Mouse (Mus musculus): ENCODE data around the gene Irs3. TPM values are rescaled to one million over a fixed set of nuclear protein-coding genes. Genes with fewer than 3 reads are reported as not detected.
A peak's percentile ranks its signal among the peaks of the same experiment; 100 is the strongest.

Irs3 gene
- polyA plus RNA-seq, 1 experiment = 0.04 TPM

DNA sequence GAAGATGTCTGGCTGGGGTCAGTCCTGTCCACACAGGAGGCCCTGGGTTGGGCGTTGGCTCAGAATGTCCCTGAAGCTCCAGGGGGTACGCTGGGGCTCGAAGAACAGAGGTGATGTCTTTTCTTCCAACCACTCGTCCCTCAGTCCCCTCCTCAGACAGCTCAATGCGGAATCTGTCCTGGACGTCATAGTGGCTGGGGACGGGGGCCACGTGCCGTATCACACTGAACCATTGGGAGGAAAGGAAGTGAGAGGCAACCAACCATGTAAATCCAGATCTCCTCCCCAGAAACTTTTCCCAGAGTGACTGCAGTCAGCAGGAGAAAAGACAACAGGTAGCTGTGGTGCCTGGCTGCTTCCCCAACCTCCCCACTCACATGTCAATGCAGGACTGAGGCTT lies 45.9 kb downstream of the Irs3 start:
- Histone ChIP-seq H3K79me2 (ENCODE audit: control insufficient read depth, insufficient read depth) (peaks cover 13% of the 10 kb centered on the region), H3K4me3 (peak overlapping the region; percentile 56), H3K27me3 (ENCODE audit: control insufficient read depth, insufficient read depth, insufficient read length) (no peaks in the 10 kb centered on the region), H3K36me3 (ENCODE audit: control insufficient read depth, insufficient read depth) (no peaks in the 10 kb centered on the region), H3K4me2 (ENCODE audit: low read depth) (peak overlapping the region; percentile 96), H3ac (ENCODE audit: control insufficient read depth, insufficient read length) (no peak overlapping the region)
- no peak for TF ChIP-seq REST (IDR thresholded peaks at IDR 0.05; ENCODE audit: insufficient read depth, insufficient read length)

DNA sequence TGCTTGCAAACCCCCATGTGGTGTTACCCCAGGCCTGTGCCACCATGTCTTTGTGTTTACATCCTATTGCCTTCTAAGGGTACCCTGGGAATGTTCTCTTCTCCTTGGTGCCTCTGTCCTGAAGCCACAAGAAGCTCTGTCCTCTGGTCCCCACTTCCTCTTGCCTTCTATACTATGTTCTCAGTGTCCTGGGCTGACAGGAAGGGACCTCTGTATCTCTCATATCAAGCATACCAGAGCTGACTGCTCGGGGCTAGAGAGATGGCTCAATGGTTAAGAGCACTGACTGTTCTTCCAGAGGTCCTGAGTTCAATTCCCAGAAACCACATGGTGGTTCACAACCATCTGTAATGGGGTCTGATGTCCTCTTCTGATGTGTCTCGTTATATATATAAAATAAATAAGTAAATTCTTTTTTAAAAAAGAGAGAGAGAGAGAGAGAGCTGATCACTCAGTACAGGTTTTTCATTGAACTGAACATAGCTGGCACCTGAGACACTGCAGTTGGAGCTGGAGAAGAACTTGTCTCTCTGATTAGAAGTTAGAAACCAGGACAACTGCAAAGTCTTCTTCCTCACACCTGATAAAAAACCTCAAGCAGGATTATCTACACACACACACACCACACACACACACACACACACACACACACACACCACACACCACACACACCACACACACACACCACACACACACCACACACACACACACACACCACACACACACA lies 47.3 kb downstream of the Irs3 start:
- no peak overlapping the region for H3K4me2 ChIP-seq (ENCODE audit: low read depth)
- H3K79me2 ChIP-seq (ENCODE audit: control insufficient read depth, insufficient read depth) = peaks cover 13% of the 10 kb centered on the region
- H3K4me3 ChIP-seq = no peak overlapping the region
- H3K27me3 ChIP-seq (ENCODE audit: control insufficient read depth, insufficient read depth, insufficient read length) = no peaks in the 10 kb centered on the region
- TF ChIP-seq MAX (IDR thresholded peaks at IDR 0.05; ENCODE audit: low read depth) = no peak
- no peak for TF ChIP-seq MYOD1 (IDR thresholded peaks at IDR 0.05; ENCODE audit: control insufficient read depth in 1 of 3, insufficient read length in 2 of 3, low read depth in 2 of 3)
- no peak for TF ChIP-seq E2F4 (IDR thresholded peaks at IDR 0.05; ENCODE audit: insufficient read depth)
- H3K36me3 ChIP-seq (ENCODE audit: control insufficient read depth, insufficient read depth) = no peaks in the 10 kb centered on the region
- H3ac ChIP-seq (ENCODE audit: control insufficient read depth, insufficient read length) = no peak overlapping the region

DNA sequence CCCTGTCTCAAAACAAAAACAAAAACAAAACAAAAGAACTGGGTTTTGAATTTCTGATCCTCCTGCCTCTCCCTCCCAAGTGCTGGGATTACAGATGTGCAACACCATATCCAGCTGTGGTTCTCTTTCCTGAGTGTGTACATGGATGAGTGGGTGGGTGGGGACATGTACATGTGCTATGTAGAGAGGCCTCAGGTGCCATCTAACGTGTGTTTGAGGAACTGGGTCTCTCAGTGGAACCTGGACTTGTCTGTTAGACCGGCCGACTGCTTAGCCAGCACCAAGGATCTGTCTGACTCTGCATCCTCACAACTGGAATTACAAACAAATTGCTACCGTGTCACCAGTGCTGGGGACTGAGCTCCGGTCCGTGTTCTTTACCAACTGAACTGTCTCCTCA lies 47.9 kb downstream of the Irs3 start:
- TF ChIP-seq SRF (IDR thresholded peaks at IDR 0.05; ENCODE audit: control insufficient read depth, insufficient read length, low read depth) (no peak), MAX (IDR thresholded peaks at IDR 0.05; ENCODE audit: low read depth) (no peak), POLR2A (IDR thresholded peaks at IDR 0.05; ENCODE audit: insufficient read length, low read depth) (no peak), TCF3 (IDR thresholded peaks at IDR 0.05; ENCODE audit: insufficient read length, low read depth) (no peak), USF1 (IDR thresholded peaks at IDR 0.05; ENCODE audit: low read depth) (no peak), MYOD1 (IDR thresholded peaks at IDR 0.05; ENCODE audit: control insufficient read depth in 1 of 3, insufficient read length in 2 of 3, low read depth in 2 of 3) (no peak), REST (IDR thresholded peaks at IDR 0.05; ENCODE audit: insufficient read depth, insufficient read length) (no peak), E2F4 (IDR thresholded peaks at IDR 0.05; ENCODE audit: insufficient read depth) (no peak), MYOG (IDR thresholded peaks at IDR 0.05; ENCODE audit: control insufficient read depth in 1 of 3, insufficient read depth in 1 of 3, insufficient read length in 2 of 3, low read depth in 2 of 3) (no peak), CEBPB (IDR thresholded peaks at IDR 0.05; ENCODE audit: insufficient read depth, poor library complexity, severe bottlenecking) (no peak), POLR2AphosphoS2 (IDR thresholded peaks at IDR 0.05; ENCODE audit: insufficient read length, low read depth) (no peak), TCF12 (IDR thresholded peaks at IDR 0.05; ENCODE audit: insufficient read depth, poor library complexity, severe bottlenecking) (no peak)

DNA sequence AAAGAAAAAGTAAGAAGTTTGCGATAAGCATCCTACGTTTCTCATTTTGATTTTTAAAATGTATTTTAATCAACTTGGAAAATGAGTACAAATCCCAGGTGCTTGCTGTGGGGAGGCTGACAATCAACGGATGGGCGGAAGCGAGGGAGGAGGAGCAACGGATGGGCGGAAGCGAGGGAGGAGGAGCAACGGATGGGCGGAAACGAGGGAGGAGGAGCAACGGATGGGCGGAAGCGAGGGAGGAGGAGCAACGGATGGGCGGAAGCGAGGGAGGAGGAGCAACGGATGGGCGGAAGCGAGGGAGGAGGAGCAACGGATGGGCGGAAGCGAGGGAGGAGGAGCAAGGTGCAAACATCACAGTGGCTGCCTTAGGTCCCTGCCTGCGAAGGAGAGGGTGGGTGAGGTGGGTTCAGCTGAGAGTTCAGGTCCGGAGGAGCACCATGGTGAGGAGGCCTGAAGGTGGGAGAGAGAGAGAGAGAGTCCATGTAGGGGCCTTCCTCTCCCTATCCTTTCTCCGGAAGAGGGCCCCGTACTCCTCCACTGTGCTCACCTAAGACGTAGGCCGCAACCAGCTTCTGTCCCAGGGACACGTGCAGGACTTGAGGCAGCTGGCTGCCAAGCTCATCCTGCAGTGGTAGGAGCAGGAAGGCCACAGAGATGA lies 48.8 kb downstream of the Irs3 start:
- Histone ChIP-seq H3ac (ENCODE audit: control insufficient read depth, insufficient read length) (no peak overlapping the region), H3K27me3 (ENCODE audit: control insufficient read depth, insufficient read depth, insufficient read length) (no peaks in the 10 kb centered on the region), H3K4me2 (ENCODE audit: low read depth) (no peak overlapping the region), H3K4me3 (no peak overlapping the region), H3K79me2 (ENCODE audit: control insufficient read depth, insufficient read depth) (no peaks in the 10 kb centered on the region), H3K36me3 (ENCODE audit: control insufficient read depth, insufficient read depth) (no peaks in the 10 kb centered on the region)
- no peak for TF ChIP-seq MYOD1 (IDR thresholded peaks at IDR 0.05; ENCODE audit: control insufficient read depth in 1 of 3, insufficient read length in 2 of 3, low read depth in 2 of 3)
- no peak for TF ChIP-seq USF1 (IDR thresholded peaks at IDR 0.05; ENCODE audit: low read depth)
- TF ChIP-seq TCF12 (IDR thresholded peaks at IDR 0.05; ENCODE audit: insufficient read depth, poor library complexity, severe bottlenecking) = no peak
- TF ChIP-seq MYOG (IDR thresholded peaks at IDR 0.05; ENCODE audit: control insufficient read depth in 1 of 3, insufficient read depth in 1 of 3, insufficient read length in 2 of 3, low read depth in 2 of 3) = no peak
- TF ChIP-seq SRF (IDR thresholded peaks at IDR 0.05; ENCODE audit: control insufficient read depth, insufficient read length, low read depth) = no peak
- TF ChIP-seq POLR2AphosphoS2 (IDR thresholded peaks at IDR 0.05; ENCODE audit: insufficient read length, low read depth) = no peak
- TF ChIP-seq MAX (IDR thresholded peaks at IDR 0.05; ENCODE audit: low read depth) = no peak
- no peak for TF ChIP-seq E2F4 (IDR thresholded peaks at IDR 0.05; ENCODE audit: insufficient read depth)
- TF ChIP-seq TCF3 (IDR thresholded peaks at IDR 0.05; ENCODE audit: insufficient read length, low read depth) = no peak

More for the DNA sequence above, 47.9 kb downstream of the Irs3 start:
- Histone ChIP-seq H3K79me2 (ENCODE audit: control insufficient read depth, insufficient read depth) (peaks cover 7% of the 10 kb centered on the region), H3K27me3 (ENCODE audit: control insufficient read depth, insufficient read depth, insufficient read length) (no peaks in the 10 kb centered on the region), H3ac (ENCODE audit: control insufficient read depth, insufficient read length) (no peak overlapping the region), H3K4me2 (ENCODE audit: low read depth) (no peak overlapping the region), H3K36me3 (ENCODE audit: control insufficient read depth, insufficient read depth) (no peaks in the 10 kb centered on the region), H3K4me3 (no peak overlapping the region)

DNA sequence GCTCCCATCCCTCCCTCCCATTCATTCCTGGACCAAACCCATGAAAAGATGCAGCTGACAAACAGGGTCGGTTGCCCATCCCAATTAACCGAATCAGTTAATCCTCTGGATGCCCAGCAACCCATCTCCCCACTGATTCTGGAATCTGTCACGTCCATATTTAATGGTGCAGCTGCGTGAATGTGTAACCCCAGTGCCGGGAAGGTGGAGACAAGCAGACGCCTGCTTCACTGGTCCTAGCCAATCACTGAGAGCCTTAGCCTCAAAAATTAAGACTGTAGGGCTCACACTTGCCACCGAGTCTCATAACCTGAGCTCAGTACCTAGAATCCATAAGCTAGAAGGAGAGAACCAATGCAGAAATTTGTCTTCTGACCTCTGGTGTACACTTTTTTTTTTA lies 49.6 kb downstream of the Irs3 start:
- Histone ChIP-seq H3ac (ENCODE audit: control insufficient read depth, insufficient read length) (no peak overlapping the region), H3K79me2 (ENCODE audit: control insufficient read depth, insufficient read depth) (no peaks in the 10 kb centered on the region), H3K27me3 (ENCODE audit: control insufficient read depth, insufficient read depth, insufficient read length) (no peaks in the 10 kb centered on the region), H3K4me3 (no peak overlapping the region), H3K4me2 (ENCODE audit: low read depth) (no peak overlapping the region), H3K36me3 (ENCODE audit: control insufficient read depth, insufficient read depth) (no peaks in the 10 kb centered on the region)
- no peak for TF ChIP-seq USF1 (IDR thresholded peaks at IDR 0.05; ENCODE audit: low read depth)
- TF ChIP-seq POLR2A (IDR thresholded peaks at IDR 0.05; ENCODE audit: insufficient read length, low read depth) = no peak
- TF ChIP-seq SRF (IDR thresholded peaks at IDR 0.05; ENCODE audit: control insufficient read depth, insufficient read length, low read depth) = no peak
- TF ChIP-seq E2F4 (IDR thresholded peaks at IDR 0.05; ENCODE audit: insufficient read depth) = no peak
- no peak for TF ChIP-seq REST (IDR thresholded peaks at IDR 0.05; ENCODE audit: insufficient read depth, insufficient read length)
- TF ChIP-seq POLR2AphosphoS2 (IDR thresholded peaks at IDR 0.05; ENCODE audit: insufficient read length, low read depth) = no peak
- TF ChIP-seq MYOD1 (IDR thresholded peaks at IDR 0.05; ENCODE audit: control insufficient read depth in 1 of 3, insufficient read length in 2 of 3, low read depth in 2 of 3) = no peak
- TF ChIP-seq MYOG (IDR thresholded peaks at IDR 0.05; ENCODE audit: control insufficient read depth in 1 of 3, insufficient read depth in 1 of 3, insufficient read length in 2 of 3, low read depth in 2 of 3) = no peak
- no peak for TF ChIP-seq CEBPB (IDR thresholded peaks at IDR 0.05; ENCODE audit: insufficient read depth, poor library complexity, severe bottlenecking)
- TF ChIP-seq MAX (IDR thresholded peaks at IDR 0.05; ENCODE audit: low read depth) = no peak
- no peak for TF ChIP-seq TCF12 (IDR thresholded peaks at IDR 0.05; ENCODE audit: insufficient read depth, poor library complexity, severe bottlenecking)
- TF ChIP-seq TCF3 (IDR thresholded peaks at IDR 0.05; ENCODE audit: insufficient read length, low read depth) = no peak

All from myocyte (in vitro differentiated cells).